Mouse (Mus musculus) cerebellum, adult 2 months (tissue): Measurements from ENCODE around the gene Gm10719.
"Not testable (repeated sequence)": the region's sequence is repeated elsewhere in the genome, so short reads cannot be mapped to it uniquely, and the experiment has no call there.

ENCODE experiments used
- CTCF ChIP-seq: fragments of 200-500 bp; IDR thresholded peaks from 2 replicates; pipeline ENCODE4 v1.5.1; 2011; ENCODE audit warnings: low read depth, mild to moderate bottlenecking, control low read depth, low read length, moderate library complexity, borderline replicate concordance; ENCODE audit not compliant: insufficient read depth
- POLR2A ChIP-seq: fragments of 200-500 bp; IDR thresholded peaks from 2 replicates; pipeline ENCODE4 v1.6.1; 2011; ENCODE audit warnings: low read length, control low read depth, borderline replicate concordance; ENCODE audit not compliant: insufficient read depth

DNA sequence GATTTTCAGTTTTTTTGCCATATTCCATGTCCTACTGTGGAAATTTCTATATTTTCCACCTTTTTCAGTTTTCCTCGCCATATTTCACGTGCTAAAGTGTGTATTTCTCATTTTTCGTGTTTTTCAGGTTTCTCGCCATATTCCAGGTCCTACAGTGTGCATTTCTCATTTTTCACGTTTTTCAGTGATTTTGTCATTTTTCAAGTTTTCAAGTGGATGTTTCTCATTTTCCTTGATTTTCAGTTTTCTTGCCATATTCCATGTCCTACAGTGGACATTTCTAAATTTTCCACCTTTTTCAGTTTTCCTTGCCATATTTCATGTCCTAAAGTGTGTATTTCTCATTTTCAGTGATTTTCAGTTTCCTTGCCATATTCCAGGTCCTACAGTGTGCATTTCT lies 8.9 kb downstream of the Gm10719 start:
- TF ChIP-seq POLR2A, CTCF: not testable (repeated sequence)
